Mouse (Mus musculus) right cerebral cortex, postnatal 10 days (tissue): ENCODE measurements around the gene Krt17.
"Not testable (repeated sequence)": the region's sequence is repeated elsewhere in the genome, so short reads cannot be mapped to it uniquely, and the experiment has no call there.

Experiments
- DNase-seq, 2 experiments: peaks; one replicate each; pipeline ENCODE4 v3.0.0; 2021; ENCODE audit warnings: low spot score in 2 of 2

The Krt17 gene

DNA sequence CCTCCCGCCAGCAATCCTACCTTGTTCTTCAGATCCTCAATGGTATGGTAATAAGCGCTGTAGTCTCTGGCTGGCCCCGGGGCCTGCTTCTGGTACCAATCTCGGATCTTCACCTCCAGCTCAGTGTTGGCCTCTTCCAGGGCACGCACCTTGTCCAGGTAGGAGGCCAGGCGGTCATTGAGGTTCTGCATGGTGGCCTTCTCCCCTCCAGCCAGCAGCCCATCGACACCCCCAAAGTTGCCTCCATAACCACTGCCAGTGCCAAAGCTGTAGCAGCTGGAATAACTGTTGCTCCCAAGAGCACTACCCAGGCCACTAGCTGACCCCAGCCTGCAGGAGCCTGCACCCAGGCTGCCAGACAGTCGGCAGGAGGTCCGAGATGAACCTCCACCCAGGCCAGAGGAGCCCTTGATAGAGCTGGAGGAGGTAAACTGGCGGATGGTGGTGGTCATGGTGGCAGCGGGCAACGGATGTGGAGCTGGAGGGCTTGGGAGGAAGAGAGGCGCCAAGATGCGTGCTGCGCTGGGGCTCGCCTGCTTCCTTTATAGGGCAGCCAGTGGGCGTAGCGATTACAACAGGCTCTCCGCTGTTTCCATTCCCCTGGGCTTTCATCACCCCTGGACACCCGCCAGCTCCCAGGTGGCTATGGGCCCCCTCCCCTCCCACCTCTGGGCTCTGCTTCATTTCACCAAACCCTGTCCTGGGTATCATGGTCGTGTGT, at the start of gene Krt17:
Krt17 (minus strand) TSS at position 516 of the 721 bp plus-strand sequence.
- DNase-seq = no peak

DNA sequence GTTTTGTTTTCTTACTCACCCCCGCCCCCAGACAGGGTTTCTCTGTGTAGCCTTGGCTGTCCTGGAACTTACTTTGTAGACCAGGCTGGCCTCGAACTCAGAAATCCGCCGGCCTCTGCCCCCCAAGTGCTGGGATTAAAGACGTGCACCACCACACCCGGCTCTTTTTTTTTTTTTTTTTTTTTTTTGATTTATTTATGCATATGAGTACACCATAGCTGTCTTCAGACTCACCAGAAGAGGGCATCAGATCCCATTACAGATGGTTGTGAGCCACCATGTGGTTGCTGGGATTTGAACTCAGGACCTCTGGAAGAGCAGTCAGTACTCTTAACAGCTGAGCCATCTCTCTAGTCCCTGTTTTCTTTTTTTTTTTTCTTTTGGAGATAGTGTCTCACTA, 47.8 kb upstream of the Krt17 start:
- DNase-seq = not testable (repeated sequence)

DNA sequence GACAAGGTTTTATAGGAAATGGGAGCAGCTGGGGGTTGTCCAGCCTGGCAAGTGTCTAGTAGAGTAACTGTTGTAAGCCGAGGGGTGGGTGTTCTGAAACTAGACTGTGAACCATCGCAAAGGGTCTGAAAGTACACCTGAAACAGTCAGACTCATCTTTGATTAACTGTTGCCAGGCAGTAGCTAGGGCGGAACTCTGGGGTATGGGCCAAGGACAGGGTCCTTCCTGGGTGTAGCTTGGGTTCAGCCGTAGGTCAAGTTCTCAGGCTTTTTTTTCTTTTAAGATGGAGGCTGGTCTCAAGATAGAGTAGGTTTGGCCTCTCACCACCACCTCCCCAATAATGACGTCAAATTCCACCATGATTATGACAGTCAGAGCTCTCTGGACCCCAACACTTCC, 47.1 kb upstream of the Krt17 start:
- DNase-seq = no peak

DNA sequence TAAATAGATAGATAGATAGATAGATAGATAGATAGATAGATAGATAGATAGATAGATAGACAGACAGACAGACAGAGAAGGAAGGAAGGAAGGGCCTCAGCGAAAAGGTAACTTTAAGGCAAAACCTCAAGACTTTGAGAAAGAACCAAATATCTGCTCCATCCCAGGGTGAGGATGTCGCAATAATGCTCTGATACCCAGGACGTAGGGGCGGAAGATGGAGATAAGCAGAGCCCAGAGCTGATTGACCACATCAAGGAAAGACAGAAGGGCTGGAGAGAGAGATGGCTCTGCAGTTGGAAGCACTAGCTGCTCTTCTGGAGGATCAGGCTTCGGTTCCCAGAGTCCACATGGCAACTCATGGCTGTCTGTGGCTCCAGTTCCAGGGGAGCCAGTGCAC, 40.5 kb upstream of the Krt17 start:
- DNase-seq = no peak

DNA sequence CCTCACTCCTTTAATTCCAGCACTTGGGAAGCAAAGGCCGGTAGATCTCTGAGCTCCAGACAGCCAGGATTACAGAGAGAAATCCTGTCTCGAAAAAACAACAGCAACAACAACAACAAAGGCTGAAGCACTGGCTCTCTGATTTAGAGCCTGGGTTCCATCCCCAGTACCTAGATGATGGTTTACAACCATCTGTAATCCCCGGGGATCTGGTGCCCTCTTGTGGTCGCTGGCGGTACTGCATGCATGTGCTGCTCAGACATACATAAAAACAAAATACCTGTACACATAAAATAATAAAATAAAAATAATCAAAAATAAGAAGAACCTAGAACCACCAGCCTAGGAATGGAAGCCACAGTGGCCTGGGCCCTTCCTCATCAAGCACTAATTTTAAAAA, 39.5 kb upstream of the Krt17 start:
- DNase-seq = peak in 1 of 2 experiments; percentile 57

DNA sequence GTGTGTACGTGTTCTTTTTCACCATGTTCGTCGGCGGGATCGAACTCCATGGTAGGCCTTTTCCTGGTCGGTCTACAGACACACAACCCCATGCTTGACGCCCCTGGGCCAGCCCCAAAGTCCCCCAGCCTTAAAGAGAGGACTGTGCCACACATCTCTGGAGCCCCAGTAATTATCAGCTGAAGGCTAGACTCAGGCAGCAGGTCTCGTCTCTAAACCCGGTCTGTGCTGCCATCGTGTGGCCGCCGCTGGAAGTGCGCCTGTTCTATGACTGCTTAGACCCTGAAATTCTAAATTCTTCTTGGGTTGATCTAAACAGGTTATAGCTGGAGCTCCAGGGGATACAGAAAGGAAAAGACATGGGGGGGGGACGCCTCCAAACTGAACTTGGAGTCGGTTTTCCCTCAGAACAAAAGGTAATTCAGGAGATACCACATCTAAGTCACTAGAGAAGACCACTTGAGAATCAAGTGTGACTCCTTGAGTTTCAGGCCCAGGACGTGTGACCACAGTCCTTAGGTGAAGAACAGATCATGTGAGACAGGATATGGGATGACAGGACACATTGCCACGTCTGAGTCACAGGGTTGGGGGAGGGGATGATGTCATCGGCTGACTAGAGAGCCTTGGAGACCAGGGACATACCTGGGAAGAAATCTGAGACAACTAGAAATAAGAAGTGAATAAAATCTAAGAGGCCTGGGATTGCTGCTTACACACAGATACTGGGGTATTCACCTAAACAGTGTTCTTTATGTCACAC, 37.6 kb upstream of the Krt17 start:
- peak; percentile 82 to 87 for DNase-seq

DNA sequence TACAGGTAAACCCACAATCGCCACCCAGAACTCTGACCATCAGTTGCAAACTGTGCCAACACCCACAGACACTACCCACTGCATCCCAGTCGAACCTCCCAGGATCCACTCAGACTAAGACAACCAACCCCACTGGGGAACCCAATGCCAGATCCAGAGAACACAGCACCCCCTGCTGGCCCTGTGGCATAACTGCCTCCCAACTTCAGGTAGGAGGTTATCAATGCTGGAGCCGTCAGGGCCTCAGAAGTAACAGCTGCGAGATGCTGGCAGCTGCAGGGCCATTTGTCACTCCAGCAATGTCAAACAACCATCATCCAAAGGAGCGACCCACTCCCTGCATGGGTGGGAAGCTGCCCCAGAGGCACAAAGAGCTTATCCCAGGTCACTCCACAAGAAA, 37.0 kb upstream of the Krt17 start:
- DNase-seq = no peak

DNA sequence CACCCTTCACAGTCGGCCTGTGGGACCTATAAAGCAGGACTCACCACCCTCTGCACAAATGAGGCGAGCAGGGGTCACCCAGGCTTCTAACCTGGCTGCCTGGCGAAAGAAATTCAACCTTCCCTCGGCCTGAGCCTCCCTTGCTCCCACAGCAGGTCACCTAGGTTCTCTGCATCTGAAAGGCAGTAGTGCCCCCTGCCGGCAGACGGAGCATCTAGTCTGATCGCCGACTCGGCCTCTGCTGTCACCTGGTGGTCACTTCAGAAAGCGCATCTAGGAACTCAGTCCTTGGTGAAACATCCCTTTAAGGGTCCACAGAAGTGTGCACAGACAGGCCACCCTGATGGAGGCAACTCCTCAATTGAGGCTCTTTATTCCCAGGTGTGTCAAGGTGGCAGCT, 34.5 kb upstream of the Krt17 start:
- peak; percentile 81 to 88 for DNase-seq

DNA sequence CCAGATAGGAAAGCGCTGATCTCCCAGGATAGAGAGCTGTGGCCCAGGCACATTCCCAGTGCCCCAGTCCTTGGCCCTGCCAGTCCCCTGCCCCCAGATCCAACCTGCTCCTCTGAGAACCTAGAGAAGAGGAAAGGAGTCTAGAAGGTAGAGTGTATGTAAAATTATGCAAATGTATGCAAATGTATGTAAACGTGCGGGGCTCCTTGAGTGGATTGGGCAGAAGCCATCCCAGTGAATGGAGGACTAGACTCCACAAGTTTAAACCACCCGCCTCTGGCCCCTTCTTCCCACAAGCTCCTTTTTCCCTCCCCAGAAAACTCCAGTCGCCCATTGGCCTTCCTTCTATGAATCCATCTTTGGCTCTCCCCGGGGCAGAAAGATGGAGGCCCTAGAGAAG, 32.1 kb upstream of the Krt17 start:
- DNase-seq = no peak

DNA sequence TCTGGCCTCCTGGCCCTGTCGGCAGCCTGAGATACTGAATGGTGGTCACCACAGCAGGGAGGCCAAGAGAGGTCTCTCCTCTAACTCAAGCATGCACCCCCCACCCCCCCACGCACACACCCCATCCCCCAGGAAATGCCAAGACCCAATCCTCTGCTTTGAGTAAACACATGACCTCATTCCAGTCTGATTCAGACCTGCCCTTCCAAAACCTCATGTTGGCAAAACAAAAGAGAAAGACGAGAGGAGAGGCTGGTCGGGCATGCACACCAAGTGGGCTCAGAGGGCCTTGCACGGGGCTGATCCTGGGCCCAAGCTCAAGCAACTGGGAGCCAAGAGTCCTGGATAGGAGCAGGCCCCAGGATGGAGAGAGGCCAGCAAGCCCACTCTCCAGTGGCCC, 29.4 kb upstream of the Krt17 start:
- no peak for DNase-seq

DNA sequence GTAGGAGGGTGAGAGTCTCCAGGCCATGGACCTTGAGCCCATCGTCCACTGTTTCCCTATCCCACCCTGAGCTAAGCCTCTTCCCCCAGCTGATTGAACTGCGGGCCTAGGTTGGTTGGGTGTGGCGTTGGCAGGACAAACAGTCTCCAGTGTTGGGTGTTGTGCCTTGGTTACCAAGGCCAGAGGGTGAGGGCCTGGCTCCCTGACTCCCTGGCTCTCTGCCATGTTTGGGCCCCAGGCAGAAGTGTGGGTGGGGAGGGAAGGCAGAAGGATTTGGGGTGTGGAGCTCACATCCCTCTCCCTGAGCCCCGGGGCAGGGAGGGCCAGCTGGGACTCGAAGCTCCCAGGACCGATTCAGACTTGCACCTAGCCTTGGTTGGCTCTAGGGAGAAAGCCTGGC, 28.1 kb upstream of the Krt17 start:
- DNase-seq = no peak

DNA sequence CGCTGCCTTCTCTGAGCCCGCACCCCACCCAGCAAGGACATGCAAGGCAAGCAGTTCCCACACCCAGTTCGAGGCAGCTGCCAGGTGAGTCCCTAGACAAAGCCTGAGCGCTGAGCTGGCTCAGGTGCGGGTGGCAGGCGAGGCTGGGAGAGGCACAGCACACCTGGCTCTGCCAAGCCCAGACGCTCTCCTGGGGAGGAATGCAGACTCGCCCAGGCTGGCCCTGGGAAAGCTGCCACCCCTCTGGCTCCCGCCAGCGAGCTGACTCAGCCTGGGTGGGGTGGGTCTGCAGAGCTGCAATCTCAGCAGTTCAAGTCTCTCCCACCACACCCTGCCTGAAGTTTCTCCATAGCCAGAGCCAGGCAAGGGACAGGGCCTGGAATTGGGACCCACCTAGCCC, 26.2 kb upstream of the Krt17 start:
- no peak for DNase-seq

DNA sequence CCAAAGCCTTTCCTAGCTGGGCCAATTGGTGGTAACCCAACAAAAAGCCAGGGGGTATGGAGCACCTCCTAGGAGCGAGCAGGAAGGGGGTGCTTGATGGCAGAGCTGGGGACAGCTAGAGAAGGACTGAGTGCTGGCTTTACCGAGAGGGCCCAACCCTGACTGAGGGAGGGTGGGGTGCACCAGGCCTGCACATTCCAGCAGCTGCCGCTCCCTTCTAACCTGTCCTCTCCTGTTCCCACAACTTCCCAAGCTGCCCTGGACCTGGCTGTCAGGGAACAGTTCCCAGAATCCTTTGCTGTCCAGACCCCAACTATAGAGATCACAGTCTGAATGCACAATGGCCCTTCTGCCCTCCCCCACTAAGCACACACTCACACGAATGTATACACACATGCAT, 24.2 kb upstream of the Krt17 start:
- no peak for DNase-seq

DNA sequence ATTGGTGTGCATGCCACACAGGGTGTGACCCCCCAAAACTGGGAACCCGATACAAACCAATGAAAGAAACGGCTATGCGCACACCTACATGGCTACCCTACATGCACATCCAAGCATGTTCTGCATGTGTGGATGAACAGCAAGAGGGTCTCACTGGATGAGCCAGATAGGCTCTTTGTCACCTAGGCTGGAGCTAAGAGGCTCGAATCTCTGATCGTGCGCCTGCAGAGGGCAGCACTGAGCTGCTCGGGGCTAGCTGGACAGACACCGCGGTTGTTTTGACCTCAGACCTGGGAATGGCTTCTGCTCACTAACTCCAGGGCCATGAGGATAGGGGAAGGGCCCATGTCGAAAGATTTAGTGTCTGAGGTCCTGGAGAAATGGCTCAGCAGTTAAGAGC, 21.7 kb upstream of the Krt17 start:
- DNase-seq = peak; percentile 61 to 81

DNA sequence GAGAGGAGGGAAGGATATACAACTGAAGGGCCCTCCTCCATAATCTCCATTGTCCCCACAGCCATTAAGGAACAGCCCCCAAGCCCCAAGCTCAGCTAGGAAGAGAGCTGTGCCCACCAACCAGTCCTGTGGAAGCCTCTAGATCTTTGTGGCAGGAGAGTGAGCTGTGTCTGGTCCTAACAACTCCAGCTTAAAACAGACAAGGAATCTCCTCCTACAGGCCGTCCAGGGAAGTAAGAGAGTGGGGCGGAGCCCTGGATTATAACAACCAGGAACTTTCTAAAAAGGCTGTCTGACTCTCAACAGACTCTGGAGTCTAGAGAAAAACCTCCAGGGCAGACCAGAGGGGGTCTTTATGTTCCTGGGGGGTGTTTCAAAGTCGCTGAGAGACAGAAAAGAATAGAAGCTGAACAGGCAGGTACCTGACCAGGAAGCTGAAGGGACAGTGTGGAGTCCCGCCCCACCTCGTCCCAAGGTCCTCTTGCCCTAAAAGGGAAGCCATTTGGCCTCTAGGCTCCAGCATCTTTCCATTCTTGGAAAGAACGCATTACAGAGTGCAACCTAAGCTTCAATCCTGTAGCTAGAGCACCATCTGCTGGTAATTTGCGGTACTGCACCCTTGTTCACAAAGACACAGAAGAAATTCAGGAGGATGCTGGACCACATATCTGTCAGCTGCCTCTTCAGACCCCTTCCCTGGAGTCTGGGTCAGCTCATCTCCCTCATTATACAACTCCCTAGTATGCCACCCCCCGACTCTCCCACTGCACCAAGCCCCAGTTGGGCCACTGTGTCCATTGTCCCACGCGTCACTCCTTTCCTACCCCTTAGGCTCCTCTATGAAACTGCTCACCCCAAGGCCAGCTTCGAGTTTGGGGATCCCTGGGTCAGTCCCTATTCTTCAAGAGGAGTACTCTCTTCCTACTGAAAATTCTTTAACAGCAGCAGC, 21.0 kb upstream of the Krt17 start:
- peak; percentile 88 to 93 for DNase-seq

DNA sequence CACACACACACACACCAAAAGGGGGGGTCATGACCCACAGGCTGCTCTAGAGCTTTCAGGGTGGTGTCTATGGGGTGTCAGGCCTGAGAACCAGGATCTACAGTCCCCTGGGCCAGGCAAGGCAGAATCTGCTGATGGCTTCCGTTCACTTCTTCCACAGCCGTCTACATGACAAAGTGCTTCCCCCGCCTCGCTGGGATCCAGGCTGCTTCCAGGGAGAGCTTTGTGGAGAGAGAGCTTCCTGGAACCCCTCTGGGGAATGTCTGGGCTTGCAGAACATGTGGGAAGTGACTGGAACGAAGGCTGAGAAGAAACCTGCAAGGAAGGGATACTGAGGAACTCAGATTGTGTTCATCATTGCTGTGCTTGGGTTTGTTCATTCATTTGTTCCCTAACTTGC, 17.9 kb upstream of the Krt17 start:
- DNase-seq = no peak

DNA sequence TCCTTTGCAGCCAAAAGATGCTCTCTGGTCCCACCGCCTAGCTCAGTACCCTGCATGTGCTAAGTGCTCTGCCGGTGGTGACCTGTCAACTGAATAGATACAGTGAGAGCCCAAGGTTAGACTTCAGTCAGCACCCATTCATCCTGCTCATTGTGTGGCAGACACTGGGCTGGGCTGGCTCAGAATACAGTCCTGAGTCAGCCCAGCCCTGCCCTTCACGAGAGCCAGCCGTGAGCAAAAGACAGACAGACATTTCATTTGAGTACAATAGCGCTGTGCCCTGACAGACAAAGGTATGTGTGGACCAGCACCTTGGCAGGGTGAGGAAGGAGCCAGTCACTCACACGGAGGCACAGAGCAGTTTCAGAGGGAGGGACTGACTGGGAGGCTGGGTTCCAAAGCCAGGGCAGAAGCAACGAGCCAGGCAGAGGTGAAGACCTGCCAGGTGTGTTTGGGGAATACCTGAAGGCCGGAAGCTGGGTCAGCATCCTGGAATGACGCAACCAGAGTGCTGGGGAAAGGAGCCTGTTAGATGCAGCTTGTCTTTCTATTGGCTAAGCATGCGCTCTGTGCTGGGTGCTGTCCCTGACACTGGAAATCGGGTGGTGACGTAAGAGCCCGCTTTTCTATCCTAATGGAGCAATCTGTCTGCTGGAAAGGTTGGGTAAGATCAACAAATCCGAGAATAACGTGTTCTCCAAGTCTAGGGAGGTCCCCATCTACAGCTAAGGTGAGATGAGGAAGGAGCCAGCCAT, 17.1 kb upstream of the Krt17 start:
- DNase-seq = no peak

DNA sequence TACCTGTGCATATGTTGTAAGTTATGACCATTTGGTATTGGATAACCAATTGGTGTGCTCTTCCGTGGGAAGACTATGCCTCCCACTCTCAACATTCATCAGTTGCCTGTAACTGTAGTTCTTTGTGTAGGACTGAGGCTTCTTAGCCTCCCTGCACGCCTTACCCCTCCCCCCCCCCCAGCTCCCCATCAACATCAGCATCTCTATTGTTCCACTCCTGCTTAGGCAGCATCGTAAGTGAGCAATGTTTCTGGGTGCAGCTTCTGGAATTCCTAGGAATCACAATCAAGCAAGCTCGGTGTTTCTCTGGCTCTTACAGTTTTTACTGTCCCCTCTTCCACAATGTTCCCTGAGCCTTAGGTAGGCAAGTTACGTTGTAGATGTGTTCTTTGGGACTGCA, 14.6 kb upstream of the Krt17 start:
- DNase-seq = no peak

DNA sequence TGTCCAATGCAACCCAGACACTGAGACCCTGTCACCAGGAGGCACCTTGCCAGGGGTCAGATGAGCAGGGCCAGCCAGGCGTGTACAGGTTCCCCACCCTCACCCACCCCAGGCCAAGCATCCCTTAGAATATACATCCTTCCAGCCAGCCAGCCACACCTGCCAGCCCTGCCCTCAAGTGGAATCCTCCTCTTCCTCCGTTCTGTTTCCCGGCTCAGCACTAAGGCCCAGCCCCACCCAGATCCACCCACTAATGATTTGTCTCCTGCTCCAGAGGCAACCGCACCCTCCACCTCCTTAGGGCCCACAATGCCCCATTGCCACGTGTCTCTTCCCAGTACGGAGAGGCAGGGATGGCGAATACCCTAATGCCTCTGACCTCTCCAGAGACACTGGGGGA, 13.9 kb upstream of the Krt17 start:
- no peak for DNase-seq

DNA sequence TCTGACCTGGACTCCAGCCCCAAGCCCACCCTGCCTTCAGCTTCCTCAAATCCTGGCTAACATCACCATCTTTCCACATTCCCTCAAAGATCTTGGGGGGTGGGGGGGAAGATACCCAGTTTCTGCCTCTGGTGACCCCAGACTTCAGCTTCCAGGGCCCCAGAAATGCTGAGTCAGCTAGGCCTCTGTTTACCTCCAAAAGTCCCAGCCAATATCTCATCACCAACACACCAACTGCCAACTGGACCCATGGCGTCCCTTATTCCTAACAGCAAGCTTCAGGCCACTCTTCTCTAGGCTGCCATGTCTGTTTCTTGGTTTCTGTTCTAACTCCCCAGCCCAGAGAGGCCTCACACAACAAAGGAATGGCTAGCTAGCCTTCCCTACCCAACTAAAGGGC, 11.0 kb upstream of the Krt17 start:
- no peak for DNase-seq

DNA sequence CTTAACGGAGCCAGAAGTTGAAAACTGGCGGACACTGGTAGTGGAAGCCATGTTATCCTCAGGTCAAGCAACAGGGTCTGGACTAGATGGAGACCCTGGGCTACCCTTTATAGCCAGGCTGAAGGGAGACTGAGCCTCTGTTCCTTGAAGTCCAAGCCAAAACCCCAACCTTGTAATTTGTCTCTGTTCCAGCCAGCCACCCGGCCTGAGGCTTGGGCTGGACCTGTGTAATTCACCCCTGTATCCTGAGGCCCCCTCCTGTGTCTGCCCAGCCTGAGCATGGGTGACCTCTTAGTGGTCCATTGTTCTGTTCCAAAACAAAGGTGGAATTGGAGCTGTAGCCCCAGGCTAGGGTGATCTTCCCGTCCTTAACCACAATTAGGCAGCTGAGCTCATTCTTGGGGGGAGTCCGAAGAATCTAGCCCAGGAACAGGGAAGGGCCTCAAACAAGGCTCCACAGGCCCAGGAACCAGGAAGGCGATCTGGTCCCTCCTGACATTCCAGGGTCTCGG, 9.0 kb upstream of the Krt17 start, which contains the start of gene Krt42:
Krt42 (minus strand) TSS at position 51 of the 512 bp plus-strand sequence.
- no peak for DNase-seq
